Mouse (Mus musculus): ENCODE measurements around the gene Pam16.

GRCm38 (mm10) chr16:4655764-4656570 is 31.2 kb upstream of the Pam16 start:
- TF ChIP-seq CTCF (IDR thresholded peaks at IDR 0.05; ENCODE audit: control insufficient read depth, insufficient read depth, insufficient read length), result no peak
- TF ChIP-seq MYOG (IDR thresholded peaks at IDR 0.05; ENCODE audit: control insufficient read depth, extremely low read depth, insufficient read length), result no peak
- no peak for TF ChIP-seq MYOD1 (IDR thresholded peaks at IDR 0.05; ENCODE audit: control insufficient read depth, insufficient read length, low read depth)
- no peak for TF ChIP-seq USF1 (IDR thresholded peaks at IDR 0.05; ENCODE audit: low read depth)
- TF ChIP-seq CEBPB (IDR thresholded peaks at IDR 0.05; ENCODE audit: low read depth), result no peak
- TF ChIP-seq MAX (IDR thresholded peaks at IDR 0.05), result no peak

Measured in C2C12 (cell line).